Mouse (Mus musculus): Measurements from ENCODE around the gene Sell. TPM values are rescaled to one million over a fixed set of nuclear protein-coding genes. Genes with fewer than 3 reads are reported as not detected.

The Sell gene
- polyA plus RNA-seq, 1 experiment from 2014 or later = 0.14 TPM

- H3K9ac ChIP-seq (ENCODE audit: low read depth, low read length) = no peak overlapping the region
- no peak overlapping the region for H3K4me3 ChIP-seq (ENCODE audit: low read depth, low read length)
- ATAC-seq (replicated peaks; ENCODE audit: insufficient number of reproducible peaks, low FRiP score, low TSS enrichment) = no peak
- H3K27ac ChIP-seq (ENCODE audit: low read depth, low read length) = no peak overlapping the region
- no peaks in the 10 kb centered on the region for H3K36me3 ChIP-seq (ENCODE audit: control insufficient read depth, insufficient read depth, low read length)
- no peaks in the 10 kb centered on the region for H3K27me3 ChIP-seq (ENCODE audit: control insufficient read depth, insufficient read depth, low read length)
- H3K4me2 ChIP-seq = no peak overlapping the region
- WGBS (ENCODE audit: insufficient replicate concordance) = 17% methylated on average over 3 of the region's 3 CpGs
- no peaks in the 10 kb centered on the region; the same call in 1 of the 2 replicates for H3K9me3 ChIP-seq (replicated peaks; ENCODE audit: control insufficient read depth, low read length)
- H3K4me1 ChIP-seq (ENCODE audit: control insufficient read depth, insufficient read depth, low read length) = no peaks in the 10 kb centered on the region
These were observed 62.1 kb downstream of the Sell start for GRCm38 (mm10) chr1:164123836-164124235.

- H3K27ac ChIP-seq (ENCODE audit: low read depth, low read length) = no peak overlapping the region
- H3K9ac ChIP-seq (ENCODE audit: low read depth, low read length) = no peak overlapping the region
- H3K4me3 ChIP-seq (ENCODE audit: low read depth, low read length) = no peak overlapping the region
- H3K4me1 ChIP-seq (ENCODE audit: control insufficient read depth, insufficient read depth, low read length) = no peaks in the 10 kb centered on the region
- H3K36me3 ChIP-seq (ENCODE audit: control insufficient read depth, insufficient read depth, low read length) = no peaks in the 10 kb centered on the region
- ATAC-seq (replicated peaks; ENCODE audit: insufficient number of reproducible peaks, low FRiP score, low TSS enrichment) = no peak
- H3K9me3 ChIP-seq (replicated peaks; ENCODE audit: control insufficient read depth, low read length) = no peaks in the 10 kb centered on the region; the same call in 1 of the 2 replicates
- H3K27me3 ChIP-seq (ENCODE audit: control insufficient read depth, insufficient read depth, low read length) = no peaks in the 10 kb centered on the region
- no peak overlapping the region for H3K4me2 ChIP-seq
- 56% methylated on average over 3 of the region's 3 CpGs for WGBS (ENCODE audit: insufficient replicate concordance)
These were observed 68.2 kb downstream of the Sell start for GRCm38 (mm10) chr1:164130013-164130412.

GRCm38 (mm10) chr1:164132609-164133008, 70.8 kb downstream of the Sell start:
- Histone ChIP-seq H3K4me2 (no peak overlapping the region), H3K27ac (ENCODE audit: low read depth, low read length) (no peak overlapping the region), H3K4me3 (ENCODE audit: low read depth, low read length) (no peak overlapping the region), H3K36me3 (ENCODE audit: control insufficient read depth, insufficient read depth, low read length) (no peaks in the 10 kb centered on the region), H3K9me3 (replicated peaks; ENCODE audit: control insufficient read depth, low read length) (no peaks in the 10 kb centered on the region; the same call in 1 of the 2 replicates), H3K4me1 (ENCODE audit: control insufficient read depth, insufficient read depth, low read length) (0 out of 2 replicates have a peak, but pooled peaks cover 2% of the 10 kb centered on the region), H3K27me3 (ENCODE audit: control insufficient read depth, insufficient read depth, low read length) (no peaks in the 10 kb centered on the region), H3K9ac (ENCODE audit: low read depth, low read length) (no peak overlapping the region)
- WGBS (ENCODE audit: insufficient replicate concordance) = 78% methylated on average over 1 of the region's 1 CpGs
- ATAC-seq (replicated peaks; ENCODE audit: insufficient number of reproducible peaks, low FRiP score, low TSS enrichment) = no peak

Other genes with a start within 250 kb of the Sell start
- gene Scyl3, start 132.9 kb upstream of the Sell start, polyA plus RNA-seq (2014; fragmentation: Nextera tagmentation; extraction: Ambion mirVana) = 11.9 and 14.0 TPM in 2 replicates
- 20.0 and 20.9 TPM in 2 replicates for gene BC055324, start 67.2 kb upstream of the Sell start, polyA plus RNA-seq (2014; fragmentation: Nextera tagmentation; extraction: Ambion mirVana)
- gene Mettl18, start 67.1 kb upstream of the Sell start, polyA plus RNA-seq (2014; fragmentation: Nextera tagmentation; extraction: Ambion mirVana) = 7.6 and 8.3 TPM in 2 replicates
- 0.09 TPM in 1 of 2 replicates, not detected in the other for gene Sele, start 13.7 kb upstream of the Sell start, polyA plus RNA-seq (2014; fragmentation: Nextera tagmentation; extraction: Ambion mirVana)
- 0.19 and 0.21 TPM in 2 replicates for gene Selp, start 53.3 kb downstream of the Sell start, polyA plus RNA-seq (2014; fragmentation: Nextera tagmentation; extraction: Ambion mirVana)
- gene F5, start 89.9 kb downstream of the Sell start, polyA plus RNA-seq (2014; fragmentation: Nextera tagmentation; extraction: Ambion mirVana) = 0.70 and 1.1 TPM in 2 replicates
- gene Slc19a2, start 187.1 kb downstream of the Sell start, polyA plus RNA-seq (2014; fragmentation: Nextera tagmentation; extraction: Ambion mirVana) = 8.9 TPM in 2 replicates
- 8.4 and 9.9 TPM in 2 replicates for gene Ccdc181, start 213.6 kb downstream of the Sell start, polyA plus RNA-seq (2014; fragmentation: Nextera tagmentation; extraction: Ambion mirVana)
- 22.0 and 22.2 TPM in 2 replicates for gene Nme7, start 242.1 kb downstream of the Sell start, polyA plus RNA-seq (2014; fragmentation: Nextera tagmentation; extraction: Ambion mirVana)
- gene Blzf1, start 245.5 kb downstream of the Sell start, polyA plus RNA-seq (2014; fragmentation: Nextera tagmentation; extraction: Ambion mirVana) = 25.8 and 30.1 TPM in 2 replicates